Mouse (Mus musculus) cerebellum, adult 2 months (tissue): Measurements from ENCODE around the gene Rnf26.

Experiments
- CTCF ChIP-seq: fragments of 200-500 bp; IDR thresholded peaks from 2 replicates; pipeline ENCODE4 v1.5.1; 2011; ENCODE audit warnings: low read depth, mild to moderate bottlenecking, control low read depth, low read length, moderate library complexity, borderline replicate concordance; ENCODE audit not compliant: insufficient read depth
- POLR2A ChIP-seq: fragments of 200-500 bp; IDR thresholded peaks from 2 replicates; pipeline ENCODE4 v1.6.1; 2011; ENCODE audit warnings: low read length, control low read depth, borderline replicate concordance; ENCODE audit not compliant: insufficient read depth

GRCm38 (mm10) chr9:44070113-44070843 is 43.0 kb downstream of the Rnf26 start:
- TF ChIP-seq CTCF, result no peak
- no peak for TF ChIP-seq POLR2A
